Mouse (Mus musculus) MEL (cell line): ENCODE measurements around the gene Oard1. TPM values are rescaled to one million over a fixed set of nuclear protein-coding genes. Genes with fewer than 3 reads are reported as not detected.

Experiments used
- DNase-seq: peaks from one replicate; pipeline ENCODE4 v3.0.0; 2011; ENCODE audit warnings: low read depth, low spot score
- H3K27ac ChIP-seq: 2 replicates; pipeline ENCODE4 v1.5.1; 2012; ENCODE audit warnings: low read depth, mild to moderate bottlenecking, control low read depth, low read length, moderate library complexity; ENCODE audit not compliant: control insufficient read depth
- H3K27me3 ChIP-seq, 2 experiments: fragments of 150-350 bp in 1 of 2; sonication (generic) in 1 of 2; 2 replicates each; pipeline ENCODE4 v1.6.1; 2012; ENCODE audit warnings: low read length in 2 of 2, mild to moderate bottlenecking in 2 of 2, improper control_type of control experiment in 1 of 2, moderate library complexity in 1 of 2; ENCODE audit not compliant: insufficient read depth in 2 of 2, control insufficient read depth in 1 of 2
- H3K36me3 ChIP-seq, 2 experiments: 2 replicates each; pipeline ENCODE4 v1.6.1; 2012 to 2014; ENCODE audit warnings: low read length in 2 of 2, improper control_type of control experiment in 1 of 2, inconsistent platforms in 1 of 2, mild to moderate bottlenecking in 1 of 2; ENCODE audit not compliant: insufficient read depth in 2 of 2, control insufficient read depth in 1 of 2
- H3K4me1 ChIP-seq, 2 experiments: fragments of 150-350 bp in 1 of 2; sonication (generic) in 1 of 2; 2 replicates each; pipeline ENCODE4 v1.6.1; 2012; ENCODE audit warnings: low read length in 2 of 2, improper control_type of control experiment in 1 of 2, mild to moderate bottlenecking in 1 of 2; ENCODE audit not compliant: insufficient read depth in 2 of 2, control insufficient read depth in 1 of 2
- H3K4me3 ChIP-seq, 2 experiments: fragments of 150-350 bp in 1 of 2; sonication (generic) in 1 of 2; 2 replicates each; pipeline ENCODE4 v1.5.1; 2012; ENCODE audit warnings: low read depth in 2 of 2, low read length in 2 of 2, mild to moderate bottlenecking in 2 of 2, moderate library complexity in 2 of 2, control low read depth in 1 of 2, improper control_type of control experiment in 1 of 2; ENCODE audit not compliant: control insufficient read depth in 1 of 2, insufficient read depth in 1 of 2
- H3K79me2 ChIP-seq: 2 replicates; pipeline ENCODE4 v1.6.1; 2012; ENCODE audit warnings: mild to moderate bottlenecking, low read length, moderate library complexity; ENCODE audit not compliant: control insufficient read depth, poor library complexity, insufficient read depth
- H3K9ac ChIP-seq: 2 replicates; pipeline ENCODE4 v1.6.1; 2012; ENCODE audit warnings: low read depth, mild to moderate bottlenecking, control low read depth, low read length, moderate library complexity; ENCODE audit not compliant: control insufficient read depth, poor library complexity, severe bottlenecking
- H3K9me3 ChIP-seq: fragments of 150-350 bp; sonication (generic); replicated peaks from 2 replicates; pipeline ENCODE4 v1.6.1; 2012; ENCODE audit warnings: mild to moderate bottlenecking, low read length, improper control_type of control experiment, moderate library complexity; ENCODE audit not compliant: insufficient read depth
- E2F4 ChIP-seq: IDR thresholded peaks from 2 replicates; pipeline ENCODE4 v1.6.1; 2011; ENCODE audit warnings: low read depth, low read length, improper control_type of control experiment, borderline replicate concordance
- EP300 ChIP-seq, 2 experiments: IDR thresholded peaks; 2 replicates each; pipeline ENCODE4 v1.6.1; 2011; ENCODE audit warnings: improper control_type of control experiment in 2 of 2, low read length in 2 of 2, low read depth in 1 of 2, mild to moderate bottlenecking in 1 of 2
- GABPA ChIP-seq: IDR thresholded peaks from 2 replicates; pipeline ENCODE4 v1.6.1; 2012; ENCODE audit warnings: low read depth, mild to moderate bottlenecking, inconsistent platforms, low read length, improper control_type of control experiment, moderate library complexity
- MAFK ChIP-seq: IDR thresholded peaks from 2 replicates; pipeline ENCODE4 v1.6.1; 2011; ENCODE audit warnings: low read depth, mild to moderate bottlenecking, low read length, improper control_type of control experiment, borderline replicate concordance
- MAX ChIP-seq: IDR thresholded peaks from 2 replicates; pipeline ENCODE4 v1.6.1; 2011; ENCODE audit warnings: low read length, improper control_type of control experiment
- MAZ ChIP-seq: IDR thresholded peaks from 2 replicates; pipeline ENCODE4 v1.6.1; 2012; ENCODE audit warnings: low read depth, mild to moderate bottlenecking, inconsistent platforms, low read length, improper control_type of control experiment
- POLR2A ChIP-seq, 2 experiments: IDR thresholded peaks; 2 replicates each; pipeline ENCODE4 v1.6.1; 2011 to 2012; ENCODE audit warnings: low read length in 2 of 2, mild to moderate bottlenecking in 2 of 2, control low read depth in 1 of 2, improper control_type of control experiment in 1 of 2, low read depth in 1 of 2, moderate library complexity in 1 of 2; ENCODE audit not compliant: control insufficient read depth in 1 of 2, insufficient read depth in 1 of 2, poor library complexity in 1 of 2
- POLR2AphosphoS5 ChIP-seq: IDR thresholded peaks from 2 replicates; pipeline ENCODE4 v1.6.1; 2012; ENCODE audit warnings: low read depth, borderline replicate concordance, mild to moderate bottlenecking, inconsistent platforms, low read length, moderate library complexity, mixed read lengths
- RAD21 ChIP-seq: IDR thresholded peaks from 2 replicates; pipeline ENCODE4 v1.6.1; 2011; ENCODE audit warnings: mild to moderate bottlenecking, low read depth, low read length, improper control_type of control experiment
- RCOR1 ChIP-seq: IDR thresholded peaks from 2 replicates; pipeline ENCODE4 v1.6.1; 2012; ENCODE audit warnings: low read depth, mild to moderate bottlenecking, inconsistent platforms, low read length, improper control_type of control experiment
- SMC3 ChIP-seq: IDR thresholded peaks from 2 replicates; pipeline ENCODE4 v1.6.1; 2011; ENCODE audit warnings: low read depth, low read length, improper control_type of control experiment
- TAL1 ChIP-seq: IDR thresholded peaks from 2 replicates; pipeline ENCODE4 v1.6.1; 2012; ENCODE audit warnings: mild to moderate bottlenecking, inconsistent platforms, low read length, moderate library complexity, mixed read lengths
- TBP ChIP-seq: IDR thresholded peaks from 2 replicates; pipeline ENCODE4 v1.8.0; 2011; ENCODE audit warnings: low read depth, low read length, improper control_type of control experiment
- TCF12 ChIP-seq: IDR thresholded peaks from 2 replicates; pipeline ENCODE4 v1.6.1; 2014; ENCODE audit warnings: low read depth, mild to moderate bottlenecking, inconsistent platforms, low read length, improper control_type of control experiment, moderate library complexity
- UBTF ChIP-seq: IDR thresholded peaks from 2 replicates; pipeline ENCODE4 v1.6.1; 2012; ENCODE audit warnings: low read depth, mild to moderate bottlenecking, inconsistent platforms, low read length, improper control_type of control experiment, moderate library complexity, borderline replicate concordance; ENCODE audit not compliant: insufficient read depth
- USF2 ChIP-seq, 2 experiments: IDR thresholded peaks; 2 replicates each; pipeline ENCODE4 v1.6.1; 2011 to 2012; ENCODE audit warnings: improper control_type of control experiment in 2 of 2, low read length in 2 of 2, borderline replicate concordance in 1 of 2, inconsistent platforms in 1 of 2, low read depth in 1 of 2, mild to moderate bottlenecking in 1 of 2; ENCODE audit not compliant: insufficient read depth in 1 of 2
- ZC3H11A ChIP-seq: IDR thresholded peaks from 2 replicates; pipeline ENCODE4 v1.6.1; 2012; ENCODE audit warnings: low read depth, mild to moderate bottlenecking, inconsistent platforms, low read length, improper control_type of control experiment
- ZNF384 ChIP-seq: IDR thresholded peaks from 2 replicates; pipeline ENCODE4 v1.6.1; 2012; ENCODE audit warnings: low read depth, mild to moderate bottlenecking, inconsistent platforms, low read length, improper control_type of control experiment
- polyA plus RNA-seq, 2 experiments: library from polyadenylated mRNA; stranded (reverse) in 1 of 2; unstranded in 1 of 2; fragments of >175 nt in 1 of 2; fragments of >200 nt in 1 of 2; gene quantifications; 2 replicates each; pipeline versions ENCODE4 v1.2.1 to v1.2.4; 2012; ENCODE audit warnings: low replicate concordance in 2 of 2, low read depth in 1 of 2; ENCODE audit not compliant: insufficient read length in 2 of 2, insufficient read depth in 1 of 2, missing spikeins in 1 of 2
- total RNA-seq: library from RNA; depleted of rRNA; stranded (reverse); fragments of 300-350 nt; gene quantifications from 2 replicates; pipeline ENCODE4 v1.2.3, GENCODE M21; 2012

Gene Oard1
- total and polyA plus RNA-seq, 3 experiments = 21.2 to 24.4 TPM; not detected in 1

DNA sequence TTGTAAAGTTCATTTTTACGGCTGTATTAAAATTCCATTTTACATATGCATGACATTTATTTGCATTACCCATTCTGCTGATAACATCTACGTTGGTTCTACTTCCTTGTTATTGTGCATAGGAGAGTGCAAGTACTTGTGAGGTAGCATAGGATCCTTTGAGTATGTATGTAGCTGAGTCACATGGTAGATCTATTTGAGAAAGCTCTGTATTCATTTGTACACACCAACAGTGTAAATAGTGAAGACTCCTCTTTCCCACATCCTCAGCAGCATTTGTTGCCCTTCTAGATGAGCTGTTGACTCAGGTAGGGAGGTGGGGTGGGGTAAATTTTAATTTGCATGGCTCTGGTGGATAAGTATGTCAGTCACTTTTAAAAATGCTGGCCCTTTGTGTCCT is 6.0 kb upstream of the Oard1 start:
- Histone ChIP-seq H3K79me2 (peaks cover 79% of the 10 kb centered on the region), H3K9ac (no peak overlapping the region)
- no peak for TF ChIP-seq ZNF384
- TF ChIP-seq TAL1 = no peak
- no peak for TF ChIP-seq POLR2AphosphoS5
- no peak for TF ChIP-seq TBP
- no peak for TF ChIP-seq TCF12
- no peak for TF ChIP-seq MAX
- no peak for TF ChIP-seq RAD21
- no peak for TF ChIP-seq RCOR1
- TF ChIP-seq UBTF = no peak
- TF ChIP-seq EP300 (IDR thresholded peaks at IDR 0.05; ENCODE audit: low read depth in 1 of 2, low read length in 2 of 2) = no peak
- no peak for TF ChIP-seq POLR2A (IDR thresholded peaks at IDR 0.05; ENCODE audit: control insufficient read depth in 1 of 2, insufficient read depth in 1 of 2, low read depth in 1 of 2, low read length in 2 of 2, poor library complexity in 1 of 2)
- TF ChIP-seq ZC3H11A = no peak
- TF ChIP-seq MAFK = no peak
- no peak for TF ChIP-seq E2F4
- no peak for TF ChIP-seq USF2 (IDR thresholded peaks at IDR 0.05; ENCODE audit: borderline replicate concordance in 1 of 2, insufficient read depth in 1 of 2, low read depth in 1 of 2, low read length in 2 of 2)
- TF ChIP-seq, all 39 proteins: peak for 0
- Histone ChIP-seq H3K36me3 (peaks cover 23 to 41% of the 10 kb centered on the region in 2 experiments), H3K4me3 (no peak overlapping the region), H3K4me1 (peaks cover 9 to 24% of the 10 kb centered on the region in 2 experiments), H3K9me3 (no peaks in the 10 kb centered on the region), H3K27ac (no peak overlapping the region), H3K27me3 (no peaks in the 10 kb centered on the region)
- no peak for DNase-seq

GRCm38 (mm10) chr17:48404706-48405105 is 5.1 kb upstream of the Oard1 start:
- Histone ChIP-seq H3K4me1 (peaks cover 9 to 24% of the 10 kb centered on the region in 2 experiments), H3K79me2 (peaks cover 78% of the 10 kb centered on the region), H3K9ac (no peak overlapping the region), H3K4me3 (no peak overlapping the region), H3K36me3 (peaks cover 15 to 41% of the 10 kb centered on the region in 2 experiments), H3K27ac (no peak overlapping the region), H3K27me3 (no peaks in the 10 kb centered on the region), H3K9me3 (no peaks in the 10 kb centered on the region)
- TF ChIP-seq SMC3 (no peak), MAZ (no peak), GABPA (no peak)
- DNase-seq = no peak
